ENCODE assay signal across 26 mouse cellular contexts in genomic region chr11:35732366-35732765, GRCm38 (mm10). TPM values are rescaled to one million over a fixed set of nuclear protein-coding genes. Genes with fewer than 3 reads are reported as not detected.
DNase-seq lines count a peak whose midpoint lies in the region; ATAC-seq and TF ChIP-seq lines count a peak whose summit lies in the region.
"Had no signal": no experiment of that assay in that cellular context is flagged by ENCODE, and none has a peak within 500 bp of the region (broad histone marks: within the 10 kb centered on the region; RNA-seq: fewer than 3 reads in every experiment).

No protein-coding gene starts in this region.

- H3K27ac ChIP-seq in kidney, embryonic 15.5 days, result no peak overlapping the region
- H3K27ac ChIP-seq in brown adipose tissue, adult 24 weeks (replicated peaks; ENCODE audit: low read depth, low read length), result peak overlapping the region; percentile 50; the same call in 1 of the 2 replicates
- H3K27ac ChIP-seq in layer of hippocampus, adult 2 months, result no peak overlapping the region
- H3K27ac ChIP-seq: embryonic facial prominence, embryonic 12.5 days; forebrain, embryonic 13.5 days; heart, embryonic 15.5 days; hindbrain, postnatal 0 days; midbrain, embryonic 12.5 days had no signal

- intact Hi-C loops in left cerebral cortex, postnatal 36 days (cut with DNase I), result no loop called here

- 50% methylated on average over 1 of the region's 1 CpGs for WGBS in kidney, embryonic 15.5 days

- TF ChIP-seq CTCF in layer of hippocampus, adult 2 months (conservative IDR thresholded peaks at IDR 0.05), result no peak

- H3K4me3 ChIP-seq in kidney, embryonic 15.5 days (replicated peaks), result no peak overlapping the region
- no peak overlapping the region for H3K4me3 ChIP-seq in brown adipose tissue, adult 24 weeks (ENCODE audit: insufficient read depth, low read depth, low read length)
- H3K4me3 ChIP-seq in layer of hippocampus, adult 2 months, result no peak overlapping the region
- H3K4me3 ChIP-seq: embryonic facial prominence, embryonic 12.5 days; erythroblast, embryonic 14.5 days; forebrain, embryonic 13.5 days; heart, embryonic 15.5 days; midbrain, embryonic 12.5 days had no signal

- H3K9ac ChIP-seq in kidney, embryonic 15.5 days, result no peak overlapping the region
- H3K9ac ChIP-seq: embryonic facial prominence, embryonic 12.5 days; forebrain, embryonic 13.5 days; heart, embryonic 15.5 days; midbrain, embryonic 12.5 days had no signal

- H3K36me3 ChIP-seq in kidney, embryonic 15.5 days, result no peaks in the 10 kb centered on the region
- H3K36me3 ChIP-seq: embryonic facial prominence, embryonic 12.5 days; heart, embryonic 15.5 days; midbrain, embryonic 12.5 days had no signal

- H3K27me3 ChIP-seq in kidney, embryonic 15.5 days, result no peaks in the 10 kb centered on the region
- H3K27me3 ChIP-seq: embryonic facial prominence, embryonic 12.5 days; forebrain, embryonic 13.5 days; heart, embryonic 15.5 days; midbrain, embryonic 12.5 days had no signal

- no peak overlapping the region for H3K4me2 ChIP-seq in kidney, embryonic 15.5 days
- H3K4me2 ChIP-seq: embryonic facial prominence, embryonic 12.5 days; forebrain, embryonic 13.5 days; heart, embryonic 15.5 days; midbrain, embryonic 12.5 days had no signal

- ATAC-seq in kidney, embryonic 15.5 days (replicated peaks; ENCODE audit: low FRiP score), result no peak
- ATAC-seq: forebrain, embryonic 13.5 days; hindbrain, postnatal 0 days; lung, postnatal 0 days had no signal

- no peaks in the 10 kb centered on the region for H3K4me1 ChIP-seq in kidney, embryonic 15.5 days
- peaks cover 3% of the 10 kb centered on the region; the same call in 1 of the 2 replicates for H3K4me1 ChIP-seq in brown adipose tissue, adult 24 weeks (ENCODE audit: control insufficient read depth, insufficient read depth, insufficient read length, low read length)
- H3K4me1 ChIP-seq: embryonic facial prominence, embryonic 12.5 days; forebrain, embryonic 13.5 days; heart, embryonic 15.5 days; midbrain, embryonic 12.5 days had no signal

- no peaks in the 10 kb centered on the region for H3K9me3 ChIP-seq in kidney, embryonic 15.5 days (replicated peaks)
- H3K9me3 ChIP-seq: embryonic facial prominence, embryonic 12.5 days; forebrain, embryonic 13.5 days; heart, embryonic 15.5 days; midbrain, embryonic 12.5 days had no signal

- DNase-seq in kidney, adult 11 months, result peak; percentile 73
- peak; percentile 71 for DNase-seq in ES-CJ7 (ENCODE audit: low read depth, low spot score)
- peak; percentile 57 to 84 for DNase-seq in kidney, postnatal 25 days
- no peak for DNase-seq in layer of hippocampus, adult 2 months (ENCODE audit: low spot score in 2 of 2)
- DNase-seq in urinary bladder, postnatal 25 days (ENCODE audit: low spot score), result no peak
- no peak for DNase-seq in left cerebral cortex, postnatal 36 days (ENCODE audit: low spot score in 2 of 2)
- DNase-seq: adrenal gland, adult 8-10 months; B cell, adult 2 months; cerebellum, adult 18-20 months; cerebellum, postnatal 25 days; gastrocnemius, postnatal 14 days; heart, adult 18-20 months; heart, postnatal 4 days; layer of hippocampus, postnatal 36 days; retina, postnatal 1 day; right cerebral cortex, postnatal 4 days; thymus, adult 2 months had no signal

RNA-seq across cellular contexts. Expression of gene Pank3, which starts 36.9 kb away (rescaled TPM):
- 14.0 and 14.1 TPM in 2 replicates for polyA plus RNA-seq in kidney, embryonic 15.5 days (2015; fragmentation: Nextera tagmentation; extraction: Ambion mirVana)
- polyA plus RNA-seq in brown adipose tissue, adult 24 weeks (2012; ENCODE audit: insufficient read depth, insufficient read length, missing spikeins), result 69.9 and 86.7 TPM in 2 replicates
- total RNA-seq in layer of hippocampus, adult 2 months (2021), result 10 to 100 TPM; 35.6 to 38.0 TPM
- 10 to 100 TPM; 36.1 to 37.2 TPM for total RNA-seq in left cerebral cortex, postnatal 36 days (2021)

Comparison
In these comparisons a context has a peak if more than half of its experiments do, and no peak if none do; other contexts are left out.
1. DNase-seq: peak in kidney, adult 11 months (single experiment), ES-CJ7 (single experiment) and kidney, postnatal 25 days (2 of 2); none in layer of hippocampus, adult 2 months (0 of 2), urinary bladder, postnatal 25 days (single experiment) and left cerebral cortex, postnatal 36 days (0 of 2).